Mouse (Mus musculus): ENCODE measurements around the gene Pin1. TPM values are rescaled to one million over a fixed set of nuclear protein-coding genes. Genes with fewer than 3 reads are reported as not detected.

Pin1 gene
- polyA plus RNA-seq, 1 experiment from 2014 or later = 52.3 TPM

DNA sequence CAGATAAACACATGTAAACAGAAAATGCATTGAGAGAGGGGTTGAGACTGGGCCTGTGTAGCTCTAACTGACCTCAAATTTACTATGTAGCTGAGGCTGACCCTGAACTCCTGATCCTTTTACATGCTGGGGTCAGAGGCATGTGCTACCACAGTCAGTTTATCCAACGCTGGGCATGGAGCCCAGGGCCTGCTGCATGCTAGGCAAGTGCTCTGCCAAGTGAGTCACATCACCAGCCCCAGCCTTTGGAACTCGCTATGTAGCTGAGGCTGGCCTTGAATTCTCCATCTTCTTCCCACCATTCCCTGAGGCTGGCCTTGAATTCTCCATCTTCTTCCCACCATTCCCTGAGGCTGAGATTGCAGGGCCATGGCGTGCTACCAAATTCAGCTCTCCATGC is 58.6 kb downstream of the Pin1 start:
- Histone ChIP-seq H3K4me1 (no peaks in the 10 kb centered on the region), H3K9ac (no peak overlapping the region), H3K4me2 (no peak overlapping the region), H3K36me3 (no peaks in the 10 kb centered on the region), H3K27me3 (no peaks in the 10 kb centered on the region), H3K9me3 (no peaks in the 10 kb centered on the region), H3K4me3 (no peak overlapping the region), H3K27ac (no peak overlapping the region)
- WGBS = 82% methylated on average over 3 of the region's 3 CpGs
- no peak for ATAC-seq (ENCODE audit: insufficient number of reproducible peaks, insufficient read depth, low FRiP score, low TSS enrichment, low read depth)

DNA sequence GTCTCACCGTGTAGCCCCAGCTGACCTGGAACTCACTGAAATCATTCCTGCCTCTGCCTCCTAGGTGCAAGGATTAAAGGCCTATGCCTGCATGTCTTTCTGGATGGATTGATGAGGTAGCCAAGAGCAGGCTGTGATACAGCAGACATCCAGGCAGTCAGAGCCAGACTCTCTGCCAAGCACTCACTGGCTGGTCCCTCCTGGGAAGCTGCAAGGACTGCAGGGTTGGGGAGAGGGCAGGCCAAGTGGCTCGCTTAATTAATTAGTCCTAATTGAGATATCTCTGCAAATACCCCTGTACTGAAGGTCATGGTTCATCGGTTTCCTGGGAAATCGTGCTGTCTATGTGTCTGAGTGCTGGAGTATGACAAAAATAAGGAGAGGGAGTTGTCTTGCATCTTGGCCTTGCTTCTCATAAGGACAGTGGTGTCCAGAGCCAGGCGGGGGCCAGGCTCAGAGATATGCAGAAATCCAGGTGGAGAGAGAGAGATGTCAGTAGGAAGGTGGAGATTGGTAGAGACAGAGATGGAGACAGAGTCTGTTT is 61.1 kb downstream of the Pin1 start:
- Histone ChIP-seq H3K9ac (no peak overlapping the region), H3K4me1 (no peaks in the 10 kb centered on the region), H3K27ac (no peak overlapping the region), H3K4me3 (no peak overlapping the region), H3K27me3 (no peaks in the 10 kb centered on the region), H3K9me3 (no peaks in the 10 kb centered on the region), H3K4me2 (no peak overlapping the region), H3K36me3 (no peaks in the 10 kb centered on the region)
- no peak for ATAC-seq (ENCODE audit: insufficient number of reproducible peaks, insufficient read depth, low FRiP score, low TSS enrichment, low read depth)
- 70% methylated on average over 5 of the region's 5 CpGs for WGBS

DNA sequence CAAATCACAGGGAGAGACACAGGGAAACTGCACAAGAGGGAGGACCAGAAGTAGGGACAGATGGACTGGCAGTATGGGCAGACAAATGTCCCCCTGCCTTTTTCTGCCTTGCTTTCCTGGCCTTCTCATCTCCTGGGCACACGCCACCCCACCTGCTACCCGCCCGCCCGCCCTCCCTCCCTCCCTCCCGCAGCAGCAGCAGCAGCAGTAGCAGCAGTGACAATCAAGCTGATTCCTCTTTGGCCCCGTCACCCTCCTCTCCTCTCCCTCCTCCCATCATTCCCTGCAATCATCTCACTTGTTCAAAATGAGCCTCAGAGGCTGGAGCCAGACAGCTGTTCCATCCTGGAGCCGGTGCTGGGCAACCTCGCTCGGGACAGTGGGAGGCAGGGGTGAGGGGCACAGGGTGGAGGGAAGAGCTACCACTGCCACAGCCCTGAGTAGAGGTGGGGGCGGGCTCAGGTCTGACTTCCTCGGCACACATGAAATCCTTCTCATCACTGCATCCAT is 61.6 kb downstream of the Pin1 start:
- no peak overlapping the region for H3K4me2 ChIP-seq
- no peaks in the 10 kb centered on the region for H3K9me3 ChIP-seq
- no peaks in the 10 kb centered on the region for H3K4me1 ChIP-seq
- WGBS = 29% methylated on average over 7 of the region's 11 CpGs
- H3K27me3 ChIP-seq = no peaks in the 10 kb centered on the region
- no peaks in the 10 kb centered on the region for H3K36me3 ChIP-seq
- H3K9ac ChIP-seq = no peak overlapping the region
- no peak overlapping the region for H3K4me3 ChIP-seq
- no peak for ATAC-seq (ENCODE audit: insufficient number of reproducible peaks, insufficient read depth, low FRiP score, low TSS enrichment, low read depth)
- no peak overlapping the region for H3K27ac ChIP-seq

DNA sequence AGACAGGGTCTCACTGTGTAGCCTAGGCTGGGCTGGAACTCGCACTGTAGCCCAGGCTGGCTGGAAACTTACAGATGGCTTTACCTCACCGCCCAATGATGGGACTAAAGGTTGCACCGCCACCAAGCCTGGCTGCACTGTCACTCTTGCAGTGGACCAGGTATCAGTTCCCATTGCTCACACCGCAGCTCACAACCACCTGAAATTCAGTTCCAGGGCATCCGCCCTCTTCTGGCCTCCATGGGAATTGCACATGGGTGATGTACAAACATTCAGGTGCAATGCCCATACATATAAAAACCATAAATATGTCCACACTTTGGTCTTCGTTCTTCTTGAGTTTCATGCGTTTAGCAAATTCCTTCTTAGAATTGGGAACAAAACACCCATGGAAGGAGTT is 63.4 kb downstream of the Pin1 start:
- Histone ChIP-seq H3K9me3 (no peaks in the 10 kb centered on the region), H3K27me3 (no peaks in the 10 kb centered on the region), H3K9ac (no peak overlapping the region), H3K4me1 (no peaks in the 10 kb centered on the region), H3K27ac (no peak overlapping the region), H3K36me3 (no peaks in the 10 kb centered on the region), H3K4me2 (no peak overlapping the region), H3K4me3 (no peak overlapping the region)
- 0 out of 2 replicates have a peak, but pooled peaks have one; percentile 26 for ATAC-seq (ENCODE audit: insufficient number of reproducible peaks, insufficient read depth, low FRiP score, low TSS enrichment, low read depth)
- WGBS = 72% methylated on average over 7 of the region's 7 CpGs

Other genes starting within 250 kb of the Pin1 start
- 18.2 and 18.7 TPM in 2 replicates for gene Zfp26, start 191.9 kb upstream of the Pin1 start, polyA plus RNA-seq (2015; fragmentation: Nextera tagmentation; extraction: Ambion mirVana)
- 23.5 and 23.9 TPM in 2 replicates for gene Zfp426, start 159.3 kb upstream of the Pin1 start, polyA plus RNA-seq (2015; fragmentation: Nextera tagmentation; extraction: Ambion mirVana)
- 148 and 158 TPM in 2 replicates for gene Zfp266, start 130.7 kb upstream of the Pin1 start, polyA plus RNA-seq (2015; fragmentation: Nextera tagmentation; extraction: Ambion mirVana)
- 27.1 and 31.2 TPM in 2 replicates for gene Zfp846, start 70.8 kb upstream of the Pin1 start, polyA plus RNA-seq (2015; fragmentation: Nextera tagmentation; extraction: Ambion mirVana)
- 394 and 448 TPM in 2 replicates for gene Ubl5, start 9.2 kb upstream of the Pin1 start, polyA plus RNA-seq (2015; fragmentation: Nextera tagmentation; extraction: Ambion mirVana)
- gene Fbxl12, start 7.3 kb upstream of the Pin1 start, polyA plus RNA-seq (2015; fragmentation: Nextera tagmentation; extraction: Ambion mirVana) = 15.5 and 17.7 TPM in 2 replicates
- 15.9 and 16.3 TPM in 2 replicates for gene Olfm2, start 94.3 kb downstream of the Pin1 start, polyA plus RNA-seq (2015; fragmentation: Nextera tagmentation; extraction: Ambion mirVana)
- 0.72 and 0.80 TPM in 2 replicates for gene Col5a3, start 163.0 kb downstream of the Pin1 start, polyA plus RNA-seq (2015; fragmentation: Nextera tagmentation; extraction: Ambion mirVana)
- gene Rdh8, start 166.4 kb downstream of the Pin1 start, polyA plus RNA-seq (2015; fragmentation: Nextera tagmentation; extraction: Ambion mirVana) = not detected in 2 replicates
- 7.5 and 9.1 TPM in 2 replicates for gene A230050P20Rik, start 216.5 kb downstream of the Pin1 start, polyA plus RNA-seq (2015; fragmentation: Nextera tagmentation; extraction: Ambion mirVana)
- gene Angptl6, start 227.6 kb downstream of the Pin1 start, polyA plus RNA-seq (2015; fragmentation: Nextera tagmentation; extraction: Ambion mirVana) = 3.6 and 5.4 TPM in 2 replicates
- 86.2 and 87.6 TPM in 2 replicates for gene Ppan, start 236.1 kb downstream of the Pin1 start, polyA plus RNA-seq (2015; fragmentation: Nextera tagmentation; extraction: Ambion mirVana)
- 292 and 343 TPM in 2 replicates for gene Eif3g, start 246.5 kb downstream of the Pin1 start, polyA plus RNA-seq (2015; fragmentation: Nextera tagmentation; extraction: Ambion mirVana)